9 mouse cellular contexts compared by ENCODE assay signal in genomic region chrX:136203664-136204066, GRCm38 (mm10). TPM values are rescaled to one million over a fixed set of nuclear protein-coding genes. Genes with fewer than 3 reads are reported as not detected.
DNase-seq lines count a peak whose midpoint lies in the region; ATAC-seq lines count a peak whose summit lies in the region.
"Had no signal": no experiment of that assay in that cellular context is flagged by ENCODE, and none has a peak within 500 bp of the region (broad histone marks: within the 10 kb centered on the region; RNA-seq: fewer than 3 reads in every experiment).

TSS of gene Tceal5 (minus strand) at chrX:136203876.

- peak; percentile 58 for ATAC-seq in forebrain, embryonic 11.5 days (replicated peaks; ENCODE audit: low FRiP score)
- ATAC-seq in hematopoietic stem cell, adult 5-6 weeks (replicated peaks in 1 of 2; ENCODE audit: insufficient read depth in 1 of 2, low FRiP score in 2 of 2, low TSS enrichment in 1 of 2, low read depth in 1 of 2, poor library complexity in 2 of 2, severe bottlenecking in 2 of 2): peak; percentile 66 to 73
- ATAC-seq in midbrain, embryonic 12.5 days (ENCODE audit: low FRiP score, low read depth): peak; percentile 87

- no peaks in the 10 kb centered on the region for H3K36me3 ChIP-seq in forebrain, embryonic 11.5 days (ENCODE audit: control insufficient read depth, insufficient read depth, low read length)
- H3K36me3 ChIP-seq in midbrain, embryonic 12.5 days: no peaks in the 10 kb centered on the region

- no peak within 1 kb of the TSS for H3K27ac ChIP-seq in forebrain, embryonic 11.5 days (ENCODE audit: low read depth, low read length)
- no peak within 1 kb of the TSS for H3K27ac ChIP-seq in midbrain, embryonic 12.5 days (replicated peaks)

- peak within 1 kb of the TSS; percentile 52 for H3K4me2 ChIP-seq in forebrain, embryonic 11.5 days (ENCODE audit: low read depth, low read length, severe bottlenecking)
- H3K4me2 ChIP-seq in midbrain, embryonic 12.5 days (replicated peaks): peak within 1 kb of the TSS; percentile 56

- no peaks in the 10 kb centered on the region for H3K4me1 ChIP-seq in forebrain, embryonic 11.5 days (replicated peaks; ENCODE audit: control insufficient read depth, insufficient read depth, low read length)
- no peaks in the 10 kb centered on the region for H3K4me1 ChIP-seq in midbrain, embryonic 12.5 days

- intact Hi-C loops in left cerebral cortex, postnatal 10 days (cut with DNase I): no loop called here

- H3K9me3 ChIP-seq in forebrain, embryonic 11.5 days (ENCODE audit: control insufficient read depth, low read length): no peaks in the 10 kb centered on the region
- no peaks in the 10 kb centered on the region for H3K9me3 ChIP-seq in midbrain, embryonic 12.5 days

- H3K4me3 ChIP-seq in forebrain, embryonic 11.5 days (ENCODE audit: low read depth, low read length): peak within 1 kb of the TSS; percentile 36
- peak within 1 kb of the TSS; percentile 49 for H3K4me3 ChIP-seq in midbrain, embryonic 12.5 days

- DNase-seq in urinary bladder, adult 18-20 months (ENCODE audit: low spot score in 2 of 2): peak; percentile 3 to 9
- DNase-seq in urinary bladder, adult 2 months (ENCODE audit: low spot score): no peak
- peak; percentile 54 for DNase-seq in forebrain, embryonic 11.5 days (ENCODE audit: low spot score)
- peak; percentile 43 to 59 for DNase-seq in left cerebral cortex, postnatal 10 days (ENCODE audit: extremely low spot score in 1 of 2, low spot score in 2 of 2)
- peak; percentile 78 for DNase-seq in telencephalon, adult 2 months (ENCODE audit: low read depth, low spot score)
- no peak for DNase-seq in adrenal gland, adult 18-20 months (ENCODE audit: low spot score in 2 of 2)

- peak within 1 kb of the TSS; percentile 20; the same call in 1 of the 2 replicates for H3K9ac ChIP-seq in forebrain, embryonic 11.5 days (ENCODE audit: low read length)
- peak within 1 kb of the TSS; percentile 49 for H3K9ac ChIP-seq in midbrain, embryonic 12.5 days (replicated peaks)

- peaks cover 7% of the 10 kb centered on the region; the same call in 1 of the 2 replicates for H3K27me3 ChIP-seq in forebrain, embryonic 11.5 days (ENCODE audit: control insufficient read depth, insufficient read depth, low read length)
- H3K27me3 ChIP-seq in midbrain, embryonic 12.5 days: peaks cover 10% of the 10 kb centered on the region

- 27% methylated on average over 9 of the region's 9 CpGs for WGBS in forebrain, embryonic 11.5 days
- WGBS in midbrain, embryonic 12.5 days: 20% methylated on average over 9 of the region's 9 CpGs

RNA-seq across cellular contexts. Expression of gene Tceal5, which starts in this region (rescaled TPM):
- polyA plus RNA-seq in urinary bladder, adult 2 months (2012; rRNA removed): 4.2 and 4.3 TPM in 2 replicates
- polyA plus RNA-seq in forebrain, embryonic 11.5 days (2014; fragmentation: Nextera tagmentation; extraction: Ambion mirVana): 1.2 and 1.6 TPM in 2 replicates
- 1.6 and 10.1 TPM in 2 replicates for total RNA-seq in hematopoietic stem cell, adult 5-6 weeks (2017)
- 100 to 1,000 TPM in 1 of 2 experiments, 10 to 100 TPM in 1; 98.6 to 110 TPM for total RNA-seq in left cerebral cortex, postnatal 10 days (2021)
- polyA plus RNA-seq in midbrain, embryonic 12.5 days (2016; fragmentation: Nextera tagmentation; extraction: Ambion mirVana): 7.6 and 9.3 TPM in 2 replicates
- 1 to 10 TPM in 1 of 2 experiments, not detected in 1; 2.3 TPM for total RNA-seq in adrenal gland, adult 18-20 months (2021)
- total RNA-seq: neutrophil, adult 5-6 weeks had no signal

Comparison
In these comparisons a context has a peak if more than half of its experiments do, and no peak if none do; other contexts are left out.
1. DNase-seq: peak in urinary bladder, adult 18-20 months (2 of 2), forebrain, embryonic 11.5 days (single experiment), left cerebral cortex, postnatal 10 days (2 of 2) and telencephalon, adult 2 months (single experiment); none in urinary bladder, adult 2 months (single experiment) and adrenal gland, adult 18-20 months (0 of 2).
2. Peak in every context shown above with its lines, with median percentiles within 50 percentile points of each other: ATAC-seq.